8 mouse cellular contexts compared by ENCODE assay signal in the genomic region with DNA sequence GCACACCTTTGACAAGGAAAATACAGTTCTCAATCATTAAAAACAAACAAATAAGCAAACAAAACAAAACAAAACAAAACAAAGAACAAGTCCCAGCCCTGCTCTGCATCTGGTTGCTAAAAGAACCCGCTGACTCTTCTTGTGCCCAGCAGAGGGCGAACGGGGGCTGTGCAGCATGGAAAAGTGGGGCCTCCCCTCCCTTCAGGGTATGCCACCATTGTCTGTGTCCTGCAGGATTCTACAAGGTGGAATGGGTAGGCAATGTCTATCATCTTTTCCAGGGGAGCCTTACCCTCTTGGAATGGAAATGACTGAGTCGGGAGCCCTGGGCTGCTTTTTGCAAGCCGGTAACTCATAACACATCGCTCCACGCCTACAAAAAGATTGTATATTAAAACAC. TPM values are rescaled to one million over a fixed set of nuclear protein-coding genes. Genes with fewer than 3 reads are reported as not detected.
DNase-seq lines count a peak whose midpoint lies in the region; ATAC-seq and TF ChIP-seq lines count a peak whose summit lies in the region.

No protein-coding gene starts in this region.

- H3K4me3 ChIP-seq in lung, embryonic 14.5 days (ENCODE audit: low read depth, low read length) = no peak overlapping the region
- no peak overlapping the region for H3K4me3 ChIP-seq in bone marrow, adult 2 months (replicated peaks; ENCODE audit: control insufficient read depth, low read depth, low read length)
- H3K4me3 ChIP-seq in neural tube, embryonic 12.5 days = no peak overlapping the region

- TF ChIP-seq POLR2A in bone marrow, adult 2 months (IDR thresholded peaks at IDR 0.05; ENCODE audit: borderline replicate concordance, control insufficient read depth, low read depth, low read length) = no peak

- H3K27me3 ChIP-seq in lung, embryonic 14.5 days (ENCODE audit: insufficient read depth, low read length) = no peaks in the 10 kb centered on the region
- no peaks in the 10 kb centered on the region for H3K27me3 ChIP-seq in neural tube, embryonic 12.5 days (replicated peaks)

- H3K27ac ChIP-seq in lung, embryonic 14.5 days (ENCODE audit: low read depth) = no peak overlapping the region
- H3K27ac ChIP-seq in bone marrow, adult 2 months (ENCODE audit: control insufficient read depth, insufficient read depth, low read depth, low read length, poor library complexity) = no peak overlapping the region
- no peak overlapping the region for H3K27ac ChIP-seq in neural tube, embryonic 12.5 days

- 62% methylated on average over 7 of the region's 7 CpGs for WGBS in lung, embryonic 14.5 days
- WGBS in bone marrow, adult 2 months = 58% methylated on average over 7 of the region's 7 CpGs
- WGBS in neural tube, embryonic 12.5 days = 62% methylated on average over 7 of the region's 7 CpGs

- no peak overlapping the region for H3K9ac ChIP-seq in lung, embryonic 14.5 days
- no peak overlapping the region for H3K9ac ChIP-seq in neural tube, embryonic 12.5 days

- H3K4me2 ChIP-seq in lung, embryonic 14.5 days = no peak overlapping the region
- H3K4me2 ChIP-seq in neural tube, embryonic 12.5 days (replicated peaks) = no peak overlapping the region

- peak; percentile 83 for TF ChIP-seq CTCF in lung, embryonic 14.5 days (IDR thresholded peaks at IDR 0.05; ENCODE audit: low read depth)
- peak; percentile 65 for TF ChIP-seq CTCF in bone marrow, adult 2 months (IDR thresholded peaks at IDR 0.05; ENCODE audit: control insufficient read depth, insufficient read depth, low read length)

- no peaks in the 10 kb centered on the region for H3K4me1 ChIP-seq in lung, embryonic 14.5 days (ENCODE audit: insufficient read depth)
- H3K4me1 ChIP-seq in bone marrow, adult 2 months (ENCODE audit: control insufficient read depth, insufficient read depth, low read length) = no peaks in the 10 kb centered on the region
- no peaks in the 10 kb centered on the region for H3K4me1 ChIP-seq in neural tube, embryonic 12.5 days

- ATAC-seq in lung, embryonic 14.5 days (ENCODE audit: insufficient read depth) = 0 out of 2 replicates have a peak, but pooled peaks have one; percentile 41
- 0 out of 2 replicates have a peak, but pooled peaks have one; percentile 10 for ATAC-seq in neural tube, embryonic 12.5 days (ENCODE audit: low FRiP score, low read depth)

- peak; percentile 78 to 79 for DNase-seq in cerebellum, postnatal 10 days
- no peak for DNase-seq in cerebellum, adult 9-10 months
- peak; percentile 73 for DNase-seq in lung, embryonic 14.5 days
- DNase-seq in lung, postnatal 25 days (ENCODE audit: low spot score) = no peak
- peak; percentile 29 to 39 for DNase-seq in heart, postnatal 14 days
- no peak for DNase-seq in spleen, postnatal 4 days (ENCODE audit: low spot score in 2 of 2)

- H3K36me3 ChIP-seq in lung, embryonic 14.5 days (ENCODE audit: insufficient read depth) = no peaks in the 10 kb centered on the region
- no peaks in the 10 kb centered on the region for H3K36me3 ChIP-seq in neural tube, embryonic 12.5 days

- intact Hi-C loops in heart, postnatal 14 days (cut with DNase I) = loop anchor here (5.0 to 10.0 kb wide), 4 partner anchors 236 to 1304 kb away; no protein-coding TSS in a partner anchor

- no peaks in the 10 kb centered on the region for H3K9me3 ChIP-seq in lung, embryonic 14.5 days (ENCODE audit: low read depth, low read length)
- no peaks in the 10 kb centered on the region for H3K9me3 ChIP-seq in neural tube, embryonic 12.5 days

RNA-seq across cellular contexts. Expression of gene Sf3b5, which starts 13.4 kb away (rescaled TPM):
- 42.3 and 44.2 TPM in 2 replicates for polyA plus RNA-seq in lung, embryonic 14.5 days (2014; fragmentation: Nextera tagmentation; extraction: Ambion mirVana)
- polyA plus RNA-seq in bone marrow, adult 2 months (2011; ENCODE audit: insufficient read depth, insufficient read length, low replicate concordance, missing spikeins) = 10.7 and 15.7 TPM in 2 replicates
- total RNA-seq in heart, postnatal 14 days (2021) = 1 to 10 TPM; 5.9 to 6.1 TPM
- 30.4 and 31.2 TPM in 2 replicates for polyA plus RNA-seq in neural tube, embryonic 12.5 days (2016; fragmentation: Nextera tagmentation; extraction: Ambion mirVana)

RNA-seq across cellular contexts. Expression of gene Plagl1, which starts 41.8 kb away (rescaled TPM):
- polyA plus RNA-seq in lung, embryonic 14.5 days (2014; fragmentation: Nextera tagmentation; extraction: Ambion mirVana) = 206 and 216 TPM in 2 replicates
- polyA plus RNA-seq in bone marrow, adult 2 months (2011; ENCODE audit: insufficient read depth, insufficient read length, low replicate concordance, missing spikeins) = 2.9 and 3.1 TPM in 2 replicates
- 10 to 100 TPM; 22.7 to 23.3 TPM for total RNA-seq in heart, postnatal 14 days (2021)
- polyA plus RNA-seq in neural tube, embryonic 12.5 days (2016; fragmentation: Nextera tagmentation; extraction: Ambion mirVana) = 72.0 and 83.7 TPM in 2 replicates

RNA-seq across cellular contexts. Expression of gene Stx11, which starts 54.4 kb away (rescaled TPM):
- 1.4 and 2.3 TPM in 2 replicates for polyA plus RNA-seq in lung, embryonic 14.5 days (2014; fragmentation: Nextera tagmentation; extraction: Ambion mirVana)
- polyA plus RNA-seq in bone marrow, adult 2 months (2011; ENCODE audit: insufficient read depth, insufficient read length, low replicate concordance, missing spikeins) = 13.2 and 28.8 TPM in 2 replicates
- total RNA-seq in heart, postnatal 14 days (2021) = 1 to 10 TPM; 1.8 to 1.9 TPM
- 2.3 and 4.5 TPM in 2 replicates for polyA plus RNA-seq in neural tube, embryonic 12.5 days (2016; fragmentation: Nextera tagmentation; extraction: Ambion mirVana)

Comparison
In these comparisons a context has a peak if more than half of its experiments do, and no peak if none do; other contexts are left out.
1. DNase-seq: peak in cerebellum, postnatal 10 days (2 of 2), lung, embryonic 14.5 days (single experiment) and heart, postnatal 14 days (2 of 2); none in cerebellum, adult 9-10 months (single experiment), lung, postnatal 25 days (single experiment) and spleen, postnatal 4 days (0 of 2).
2. RNA of gene Plagl1, which starts 41.8 kb away (polyA plus RNA-seq): 206 to 216 TPM in lung, embryonic 14.5 days and 72.0 to 83.7 TPM in neural tube, embryonic 12.5 days; 2.9 to 3.1 TPM in bone marrow, adult 2 months; every median in the first group is over 10 times any median in the second.